Mouse (Mus musculus) NIH3T3 (cell line): Measurements from ENCODE around the gene D430042O09Rik.

Experiments used
- DNase-seq: peaks from one replicate; pipeline ENCODE4 v3.0.0-alpha.2; 2012; ENCODE audit warnings: low read depth

D430042O09Rik gene

GRCm38 (mm10) chr7:125740521-125740920 is 32.8 kb downstream of the D430042O09Rik start:
- DNase-seq = no peak

- no peak for DNase-seq
These were observed 33.6 kb downstream of the D430042O09Rik start for GRCm38 (mm10) chr7:125741271-125741703.

GRCm38 (mm10) chr7:125744774-125745173 is 37.1 kb downstream of the D430042O09Rik start:
- no peak for DNase-seq

GRCm38 (mm10) chr7:125746621-125747315 is 39.1 kb downstream of the D430042O09Rik start:
- no peak for DNase-seq

GRCm38 (mm10) chr7:125747316-125747690 is 39.6 kb downstream of the D430042O09Rik start:
- peak; percentile 31 for DNase-seq

GRCm38 (mm10) chr7:125748186-125748585 is 40.5 kb downstream of the D430042O09Rik start:
- peak; percentile 65 for DNase-seq

- DNase-seq = no peak
These were observed 45.1 kb downstream of the D430042O09Rik start for GRCm38 (mm10) chr7:125752699-125753325.

GRCm38 (mm10) chr7:125753326-125753715 is 45.6 kb downstream of the D430042O09Rik start:
- no peak for DNase-seq

GRCm38 (mm10) chr7:125756806-125757205 is 49.1 kb downstream of the D430042O09Rik start:
- DNase-seq = no peak

GRCm38 (mm10) chr7:125757896-125758623 is 50.4 kb downstream of the D430042O09Rik start:
- DNase-seq = no peak

- DNase-seq = peak; percentile 43
These were observed 54.6 kb downstream of the D430042O09Rik start for GRCm38 (mm10) chr7:125762289-125762688.

GRCm38 (mm10) chr7:125762883-125763830 is 55.5 kb downstream of the D430042O09Rik start:
- no peak for DNase-seq

GRCm38 (mm10) chr7:125764373-125764772 is 56.7 kb downstream of the D430042O09Rik start:
- no peak for DNase-seq

GRCm38 (mm10) chr7:125766976-125767831 is 59.5 kb downstream of the D430042O09Rik start:
- DNase-seq = peak; percentile 78

- DNase-seq = no peak
These were observed 65.4 kb downstream of the D430042O09Rik start for GRCm38 (mm10) chr7:125772961-125773571.

- peak; percentile 19 for DNase-seq
These were observed 75.5 kb downstream of the D430042O09Rik start for GRCm38 (mm10) chr7:125783206-125783605.

- DNase-seq = no peak
These were observed 78.4 kb downstream of the D430042O09Rik start for GRCm38 (mm10) chr7:125786105-125786504.

- DNase-seq = no peak
These were observed 79.4 kb downstream of the D430042O09Rik start for GRCm38 (mm10) chr7:125787046-125787445.

GRCm38 (mm10) chr7:125790039-125790438 is 82.4 kb downstream of the D430042O09Rik start:
- no peak for DNase-seq

- no peak for DNase-seq
These were observed 98.9 kb downstream of the D430042O09Rik start for GRCm38 (mm10) chr7:125806571-125806970.
